Mouse (Mus musculus) embryo, embryonic 9.5 days (tissue): ENCODE measurements around the gene 4931406P16Rik.
A peak's percentile ranks its signal among the peaks of the same experiment; 100 is the strongest.

Experiments used
- DNase-seq: peaks from one replicate; pipeline ENCODE4 v3.0.0-alpha.2; 2017; ENCODE audit errors: extremely low spot score

Gene 4931406P16Rik

DNA sequence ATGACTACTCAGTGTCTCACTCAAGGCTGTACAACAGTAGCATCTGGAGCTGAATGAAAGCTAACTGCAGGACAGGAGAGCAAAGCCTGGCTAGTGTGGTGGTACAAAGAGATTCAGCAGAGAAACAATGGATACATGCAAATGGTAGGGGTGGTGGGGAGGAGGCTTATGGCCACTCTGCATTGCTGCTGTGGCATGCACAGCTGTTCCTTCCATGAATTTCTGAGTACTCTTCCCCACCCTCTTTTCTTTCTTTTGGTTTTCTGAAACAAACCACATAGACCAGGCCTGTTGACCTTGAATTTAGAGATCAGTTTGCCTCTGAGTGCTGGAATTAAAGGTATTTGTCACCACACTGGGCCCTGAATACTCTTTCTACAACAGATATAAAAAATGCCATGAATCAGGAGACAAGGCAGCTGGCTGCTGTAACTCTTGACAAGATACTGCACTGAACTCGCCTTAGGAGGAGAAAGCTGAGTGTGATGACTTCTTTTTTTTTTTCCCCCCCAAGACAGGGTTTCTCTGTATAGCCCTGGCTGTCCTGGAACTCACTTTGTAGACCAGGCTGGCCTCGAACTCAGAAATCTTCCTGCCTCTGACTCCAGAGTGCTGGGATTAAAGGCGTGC, 66.4 kb downstream of the 4931406P16Rik start:
- no peak for DNase-seq

GRCm38 (mm10) chr7:34242176-34242575, 71.2 kb downstream of the 4931406P16Rik start:
- DNase-seq = no peak

- DNase-seq = no peak
Measured at GRCm38 (mm10) chr7:34238086-34238485, 75.3 kb downstream of the 4931406P16Rik start.

- DNase-seq = no peak
Measured at GRCm38 (mm10) chr7:34235602-34236001, 77.7 kb downstream of the 4931406P16Rik start.

DNA sequence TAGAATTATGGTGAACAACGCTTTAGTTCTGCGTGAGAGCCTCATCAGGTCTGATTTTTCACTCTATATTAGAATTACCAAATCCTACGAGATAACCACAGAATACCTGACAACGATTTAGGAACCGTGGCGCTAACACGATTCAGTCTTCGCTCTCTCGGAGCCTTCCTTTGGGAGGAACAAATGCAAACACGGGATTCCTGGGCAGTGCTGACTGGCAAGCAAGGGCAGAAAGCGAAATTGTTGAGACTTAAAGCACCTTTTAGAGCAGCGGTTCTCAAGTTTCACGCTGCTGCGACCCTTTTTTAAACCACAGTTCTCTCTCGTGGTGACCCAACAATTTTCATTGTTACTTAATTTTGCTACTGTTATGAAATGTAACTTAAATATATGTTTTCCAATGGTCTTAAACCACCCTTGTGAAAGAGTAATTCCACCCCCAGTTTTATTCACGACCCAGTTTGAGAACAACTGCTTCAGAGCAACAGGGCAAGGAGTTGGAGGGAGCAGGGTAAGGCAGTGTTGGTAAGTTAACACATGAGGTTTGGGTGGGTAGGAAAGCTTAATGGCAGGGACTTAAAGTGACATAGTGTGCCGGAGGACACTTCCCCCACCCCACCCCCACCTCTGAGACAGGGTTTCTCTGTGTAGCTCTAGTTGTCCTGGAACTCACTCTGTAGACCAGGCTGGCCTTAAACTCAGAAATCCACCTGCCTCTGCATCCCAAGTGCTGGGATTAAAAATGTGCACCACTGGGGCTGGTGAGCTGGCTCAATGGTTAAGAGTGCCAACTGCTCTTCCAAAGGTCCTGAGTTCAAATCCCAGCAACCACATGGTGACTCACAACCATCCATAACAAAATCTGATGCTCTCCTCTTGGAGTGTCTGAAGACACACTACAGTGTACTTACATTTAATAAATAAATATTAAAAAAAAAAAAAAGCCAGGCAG, 78.5 kb downstream of the 4931406P16Rik start:
- DNase-seq = no peak

- peak; percentile 100 for DNase-seq
Measured at GRCm38 (mm10) chr7:34233909-34234609, 79.3 kb downstream of the 4931406P16Rik start.

GRCm38 (mm10) chr7:34232785-34233725, 80.3 kb downstream of the 4931406P16Rik start:
- no peak for DNase-seq

GRCm38 (mm10) chr7:34230116-34230515, 83.2 kb downstream of the 4931406P16Rik start, which contains the start of gene Gpi1:
Gene Gpi1, minus strand, starts transcription at chr7:34230336.
- peak; percentile 93 for DNase-seq

DNA sequence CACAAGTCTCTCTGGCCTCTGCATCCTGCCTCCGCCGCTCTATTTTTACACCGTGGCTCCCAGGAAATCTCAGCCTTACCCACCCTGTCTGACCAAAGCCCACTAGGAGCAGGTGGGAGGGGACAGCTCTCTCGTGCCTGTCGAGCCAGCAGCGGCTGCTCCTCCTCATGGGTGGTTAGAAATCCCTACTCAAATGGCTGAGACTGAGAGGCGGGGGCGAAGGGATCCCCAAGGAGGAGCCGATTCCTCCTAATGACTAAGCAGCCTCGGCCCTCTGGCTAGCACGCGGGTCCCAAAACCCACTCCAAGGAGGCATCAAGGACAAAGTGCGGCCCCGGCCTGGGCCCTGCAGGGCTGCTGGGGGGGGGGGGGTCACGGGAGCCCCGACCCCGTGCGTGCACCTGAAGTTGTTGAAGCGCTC, 83.7 kb downstream of the 4931406P16Rik start:
- no peak for DNase-seq

DNA sequence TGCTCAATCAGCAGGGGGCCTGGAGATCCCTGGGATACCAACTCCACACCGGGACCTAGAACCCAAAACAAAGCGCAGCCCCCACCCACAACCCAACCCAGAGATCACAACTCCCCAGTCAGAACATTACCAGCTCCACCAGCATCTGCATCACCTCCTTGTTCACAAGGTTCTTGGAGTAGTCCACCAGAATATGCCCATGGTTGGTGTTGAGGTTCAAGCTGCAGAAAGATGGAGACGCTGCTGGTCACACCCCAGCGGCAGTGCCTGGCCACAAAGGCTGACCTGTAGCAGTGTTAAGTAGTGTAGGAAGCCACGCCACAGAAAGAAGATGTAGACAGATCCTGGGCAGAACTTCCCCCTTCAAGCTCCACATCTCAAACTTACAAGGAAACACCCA, 84.2 kb downstream of the 4931406P16Rik start:
- DNase-seq = peak; percentile 11

DNA sequence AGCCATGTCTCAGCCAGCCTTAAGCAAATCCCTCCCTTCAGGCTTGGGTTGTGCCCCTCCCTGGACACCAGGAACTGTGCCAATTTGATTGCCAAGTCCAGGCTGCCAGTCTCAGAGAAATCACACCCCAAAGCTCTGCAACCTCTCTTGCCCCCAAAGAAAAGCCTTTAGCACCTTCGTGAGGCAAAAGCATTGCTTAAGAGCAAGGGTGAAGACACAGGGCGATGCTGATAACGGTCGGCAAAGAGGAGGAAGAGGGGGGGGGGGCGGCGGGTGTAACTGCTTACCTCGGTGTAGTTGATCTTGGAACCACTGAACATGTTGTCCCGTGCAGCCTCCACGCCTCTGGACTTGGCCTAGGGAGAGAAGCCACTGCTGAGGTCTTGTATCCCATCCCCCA, 84.7 kb downstream of the 4931406P16Rik start:
- DNase-seq = no peak

GRCm38 (mm10) chr7:34226846-34227245, 86.5 kb downstream of the 4931406P16Rik start:
- DNase-seq = no peak

DNA sequence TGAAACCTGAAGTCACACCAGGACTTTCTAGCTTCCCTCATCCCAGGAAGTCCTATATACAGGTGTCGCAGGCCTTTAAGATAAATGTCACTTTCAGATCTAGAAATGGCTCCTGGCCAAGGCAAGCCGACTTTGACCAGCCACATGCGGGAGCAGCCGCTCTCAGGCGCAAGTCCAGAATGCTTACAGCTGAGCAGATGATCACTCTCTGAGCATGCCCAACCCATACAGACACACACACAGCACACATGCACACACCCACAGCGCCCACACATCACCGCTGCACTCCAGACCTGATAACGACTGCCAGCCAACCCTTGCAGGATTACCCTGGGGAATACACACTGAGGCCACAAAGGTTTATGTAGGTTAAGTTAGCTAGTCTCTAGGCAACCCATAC, 87.3 kb downstream of the 4931406P16Rik start:
- DNase-seq = no peak

DNA sequence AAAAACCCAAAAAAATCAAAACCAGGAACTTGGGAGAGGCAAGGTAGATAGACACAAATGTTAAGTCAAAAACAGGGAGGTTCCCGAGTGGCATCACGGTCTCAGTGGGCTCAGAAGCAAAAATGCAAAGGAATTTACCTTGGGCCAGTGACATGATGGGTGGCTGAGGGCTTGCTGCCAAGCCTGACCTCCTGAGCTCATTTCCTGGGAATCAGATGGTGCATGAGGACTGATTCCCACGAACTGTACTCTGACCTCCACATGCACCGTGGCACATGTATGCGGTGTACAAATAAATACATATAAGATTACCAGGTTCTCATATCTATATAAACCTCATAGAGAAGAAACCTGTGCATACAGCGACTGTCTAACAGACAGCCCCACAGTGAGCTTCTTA, 89.0 kb downstream of the 4931406P16Rik start:
- DNase-seq = no peak

GRCm38 (mm10) chr7:34222340-34222739, 91.0 kb downstream of the 4931406P16Rik start:
- DNase-seq = no peak

DNA sequence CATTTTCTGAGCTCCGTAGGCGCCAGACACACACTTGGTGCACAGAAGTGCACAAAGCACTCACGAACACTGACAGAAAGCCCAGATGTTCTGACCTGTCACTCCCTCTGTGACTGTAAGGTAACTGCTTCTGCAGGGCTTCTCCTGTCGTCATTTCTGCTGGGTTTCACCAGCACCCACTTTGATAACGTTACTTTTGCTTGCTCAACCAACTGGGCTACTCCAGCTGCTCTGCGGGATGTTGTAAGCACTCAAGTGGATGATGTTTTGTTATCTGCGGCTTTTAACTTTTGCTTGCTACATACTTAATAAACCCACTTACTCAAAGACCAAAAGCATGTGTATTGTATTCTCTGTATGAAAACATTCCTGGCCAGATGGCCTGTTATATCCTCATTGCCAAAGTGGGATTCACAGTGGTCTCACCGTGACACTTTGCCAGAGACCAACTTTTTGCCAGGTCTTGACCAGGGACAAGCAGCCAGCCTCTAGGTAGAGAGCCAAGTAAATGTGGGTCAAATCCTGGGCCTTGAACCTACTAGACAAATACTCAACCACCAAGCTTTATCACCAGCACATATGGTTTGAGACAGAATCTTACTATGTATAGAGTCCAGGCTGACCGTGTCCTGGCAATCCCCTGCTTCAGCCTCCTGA, 91.6 kb downstream of the 4931406P16Rik start:
- no peak for DNase-seq

DNA sequence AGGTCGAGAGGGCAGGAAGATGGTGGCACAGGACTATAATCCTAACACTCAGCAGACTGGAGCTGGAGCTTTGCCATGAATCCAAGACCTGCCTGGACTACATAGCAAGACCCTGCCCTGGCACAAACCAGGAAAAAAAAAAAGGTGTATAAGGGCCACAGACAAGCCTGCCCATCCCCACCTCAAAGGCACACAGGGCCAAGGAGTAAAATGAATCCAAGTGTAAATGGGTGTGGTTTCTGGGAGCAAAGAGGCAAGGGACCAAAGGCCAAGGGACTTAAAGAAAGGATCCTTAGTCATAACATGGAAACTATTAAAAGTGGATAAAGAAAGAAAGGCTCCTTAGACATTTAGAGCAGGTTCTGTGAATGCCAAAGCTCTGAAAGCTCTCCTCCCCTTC, 94.9 kb downstream of the 4931406P16Rik start:
- DNase-seq = no peak

DNA sequence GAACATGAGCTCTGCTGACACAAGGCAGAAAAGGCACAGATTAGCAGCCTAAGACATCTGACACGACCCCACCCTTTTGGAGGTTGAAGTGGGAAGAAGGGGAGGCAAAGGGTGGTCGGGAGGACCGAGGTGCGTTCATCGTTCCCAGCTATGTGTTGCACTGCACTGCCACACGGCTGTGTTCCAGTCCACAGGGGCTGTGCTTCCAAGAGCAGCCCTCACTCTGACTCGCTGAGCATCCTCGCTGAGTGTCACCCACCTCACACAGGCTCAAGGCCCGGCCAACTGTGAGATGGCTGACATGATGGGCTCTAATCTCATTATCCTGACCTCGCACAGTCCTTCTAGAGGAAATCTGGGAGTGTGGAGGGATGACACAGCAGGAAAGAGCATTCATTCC, 96.9 kb downstream of the 4931406P16Rik start:
- no peak for DNase-seq

DNA sequence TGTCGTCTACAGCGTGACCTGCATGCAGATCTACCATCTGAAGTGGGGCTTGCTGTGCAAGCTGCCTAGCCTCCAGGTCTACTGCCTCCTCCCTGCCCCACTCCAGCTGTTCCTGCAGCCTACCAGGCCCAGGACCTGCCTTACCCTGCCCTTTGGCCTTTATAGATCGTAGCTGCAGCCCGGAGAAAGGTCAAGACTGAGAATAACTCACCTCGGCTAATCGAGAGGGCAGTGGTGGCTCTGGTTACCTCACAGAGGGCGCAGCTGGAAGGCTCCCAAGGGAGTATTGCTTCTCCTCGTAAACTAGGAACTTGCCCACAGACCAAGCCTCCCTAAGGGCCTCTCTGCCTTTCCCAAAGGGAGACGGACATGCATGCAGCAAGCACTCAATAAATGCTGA, 97.9 kb downstream of the 4931406P16Rik start:
- no peak for DNase-seq

GRCm38 (mm10) chr7:34214644-34215043, 98.7 kb downstream of the 4931406P16Rik start:
- no peak for DNase-seq

- no peak for DNase-seq
Measured at GRCm38 (mm10) chr7:34213281-34213680, 100.1 kb downstream of the 4931406P16Rik start.
